Mouse (Mus musculus) midbrain, embryonic 11.5 days (tissue): ENCODE measurements around the gene Prkar2a. TPM values are rescaled to one million over a fixed set of nuclear protein-coding genes. Genes with fewer than 3 reads are reported as not detected.

Experiments used
- ATAC-seq: fragments of 200-750 bp; cut with Nextera tagmentation; 2 replicates; pipeline ENCODE4 v1.8.0; 2017; ENCODE audit warnings: moderate TSS enrichment, moderate library complexity; ENCODE audit not compliant: low FRiP score
- DNase-seq: peaks from one replicate; pipeline ENCODE4 v3.0.0; 2015; ENCODE audit warnings: low spot score; ENCODE audit errors: missing footprints
- H3K27ac ChIP-seq: fragments of 300-500 bp; sonication (generic); 2 replicates; pipeline ENCODE4 v1.5.1; 2014; ENCODE audit warnings: low read depth, low read length
- H3K27me3 ChIP-seq: fragments of 300-500 bp; sonication (generic); 2 replicates; pipeline ENCODE4 v1.6.1; 2014; ENCODE audit warnings: mild to moderate bottlenecking, low read length, moderate library complexity, mixed read lengths; ENCODE audit not compliant: control insufficient read depth, insufficient read depth
- H3K36me3 ChIP-seq: fragments of 300-500 bp; sonication (generic); 2 replicates; pipeline ENCODE4 v1.6.1; 2014; ENCODE audit warnings: mild to moderate bottlenecking, low read length, moderate library complexity, mixed read lengths; ENCODE audit not compliant: control insufficient read depth, insufficient read depth
- H3K4me1 ChIP-seq: fragments of 300-500 bp; sonication (generic); 2 replicates; pipeline ENCODE4 v1.6.1; 2014; ENCODE audit warnings: low read length; ENCODE audit not compliant: control insufficient read depth, insufficient read depth
- H3K4me2 ChIP-seq: fragments of 300-500 bp; sonication (generic); 2 replicates; pipeline ENCODE4 v1.6.1; 2014; ENCODE audit warnings: mild to moderate bottlenecking, moderate library complexity
- H3K4me3 ChIP-seq: fragments of 300-500 bp; sonication (generic); 2 replicates; pipeline ENCODE4 v1.5.1; 2014; ENCODE audit warnings: low read depth, low read length
- H3K9ac ChIP-seq: fragments of 300-500 bp; sonication (generic); 2 replicates; pipeline ENCODE4 v1.6.1; 2014; ENCODE audit warnings: low read length
- H3K9me3 ChIP-seq: fragments of 300-500 bp; sonication (generic); 2 replicates; pipeline ENCODE4 v1.6.1; 2016; ENCODE audit warnings: low read length; ENCODE audit not compliant: control insufficient read depth
- WGBS: fragments of 180-500 bp; shearing (Covaris S2); extraction: QIAGEN DNeasy Blood & Tissue Kit; methylation state at CpG from one replicate; pipeline ENCODE4 v1.1.7; 2014; 5-methylcytosine and 5-hydroxymethylcytosine counted together
- microRNA-seq: library from miRNA; unstranded; fragments of <30 nt; microRNA quantifications from one replicate; pipeline ENCODE4, GENCODE M21; 2017
- polyA plus RNA-seq: library from polyadenylated mRNA; unstranded; fragments of >200 nt; fragmentation: Nextera tagmentation; extraction: Ambion mirVana; gene quantifications from 2 replicates; pipeline ENCODE4 v1.2.1, GENCODE M21; 2014

Gene Prkar2a
- polyA plus RNA-seq, 1 experiment from 2014 or later: 58.2 TPM

GRCm38 (mm10) chr9:108795281-108795680 is 106.2 kb downstream of the Prkar2a start:
- Histone ChIP-seq H3K4me2 (no peak overlapping the region), H3K36me3 (peaks cover 19% of the 10 kb centered on the region), H3K27ac (no peak overlapping the region), H3K27me3 (no peaks in the 10 kb centered on the region), H3K9me3 (no peaks in the 10 kb centered on the region), H3K4me3 (no peak overlapping the region), H3K4me1 (peaks cover 21% of the 10 kb centered on the region), H3K9ac (no peak overlapping the region)
- DNase-seq (no peak), ATAC-seq (no peak)
- WGBS: 73% methylated on average over 2 of the region's 2 CpGs

GRCm38 (mm10) chr9:108795762-108796161 is 106.6 kb downstream of the Prkar2a start:
- Histone ChIP-seq H3K9me3 (no peaks in the 10 kb centered on the region), H3K4me1 (peaks cover 21% of the 10 kb centered on the region), H3K4me2 (no peak overlapping the region), H3K36me3 (peaks cover 19% of the 10 kb centered on the region), H3K27ac (no peak overlapping the region), H3K9ac (no peak overlapping the region), H3K27me3 (no peaks in the 10 kb centered on the region), H3K4me3 (no peak overlapping the region)
- 36% methylated on average over 11 of the region's 11 CpGs for WGBS
- ATAC-seq (0 out of 2 replicates have a peak, but pooled peaks have one; percentile 58), DNase-seq (no peak)

GRCm38 (mm10) chr9:108796351-108796981 is 107.4 kb downstream of the Prkar2a start:
- 71% methylated on average over 4 of the region's 4 CpGs for WGBS
- H3K27me3 ChIP-seq: no peaks in the 10 kb centered on the region
- H3K27ac ChIP-seq: no peak overlapping the region
- DNase-seq: no peak
- ATAC-seq: no peak
- H3K4me2 ChIP-seq: no peak overlapping the region
- no peaks in the 10 kb centered on the region for H3K9me3 ChIP-seq
- H3K4me3 ChIP-seq: no peak overlapping the region
- peaks cover 22% of the 10 kb centered on the region for H3K36me3 ChIP-seq
- H3K9ac ChIP-seq: no peak overlapping the region
- H3K4me1 ChIP-seq: peaks cover 21% of the 10 kb centered on the region

GRCm38 (mm10) chr9:108797477-108797876 is 108.4 kb downstream of the Prkar2a start:
- WGBS: 88% methylated on average over 7 of the region's 7 CpGs

GRCm38 (mm10) chr9:108798508-108799075 is 109.5 kb downstream of the Prkar2a start:
- Histone ChIP-seq H3K4me1 (peaks cover 14% of the 10 kb centered on the region), H3K27me3 (no peaks in the 10 kb centered on the region), H3K36me3 (peaks cover 25% of the 10 kb centered on the region), H3K4me3 (no peak overlapping the region), H3K27ac (no peak overlapping the region), H3K4me2 (no peak overlapping the region), H3K9ac (no peak overlapping the region), H3K9me3 (no peaks in the 10 kb centered on the region)
- no peak for DNase-seq
- no peak for ATAC-seq
- WGBS: 91% methylated on average over 5 of the region's 5 CpGs

More at GRCm38 (mm10) chr9:108797477-108797876, 108.4 kb downstream of the Prkar2a start:
- H3K36me3 ChIP-seq: peaks cover 25% of the 10 kb centered on the region
- H3K27me3 ChIP-seq: no peaks in the 10 kb centered on the region
- ATAC-seq (no peak), DNase-seq (no peak)
- H3K9ac ChIP-seq: no peak overlapping the region
- no peak overlapping the region for H3K27ac ChIP-seq
- no peaks in the 10 kb centered on the region for H3K9me3 ChIP-seq
- H3K4me1 ChIP-seq: peaks cover 19% of the 10 kb centered on the region
- H3K4me3 ChIP-seq: no peak overlapping the region
- no peak overlapping the region for H3K4me2 ChIP-seq

GRCm38 (mm10) chr9:108799564-108799963 is 110.5 kb downstream of the Prkar2a start:
- H3K4me1 ChIP-seq: peaks cover 10% of the 10 kb centered on the region
- H3K4me2 ChIP-seq: no peak overlapping the region
- no peak overlapping the region for H3K27ac ChIP-seq
- 93% methylated on average over 3 of the region's 3 CpGs for WGBS
- H3K9me3 ChIP-seq: no peaks in the 10 kb centered on the region
- no peaks in the 10 kb centered on the region for H3K27me3 ChIP-seq
- no peak overlapping the region for H3K9ac ChIP-seq
- ATAC-seq (no peak), DNase-seq (no peak)
- peaks cover 30% of the 10 kb centered on the region for H3K36me3 ChIP-seq
- no peak overlapping the region for H3K4me3 ChIP-seq

Small RNA genes lying within 50 kb of the gene (microRNA-seq; reads per million reads assigned to microRNA genes)
- not detected for gene Gm26298

Other genes with a start within 250 kb of the Prkar2a start
- gene Ccdc71, start 228.8 kb upstream of the Prkar2a start, polyA plus RNA-seq: 48.1 and 48.6 TPM in 2 replicates
- gene Klhdc8b, start 227.7 kb upstream of the Prkar2a start, polyA plus RNA-seq: 34.4 and 36.2 TPM in 2 replicates
- gene Lamb2, start 209.6 kb upstream of the Prkar2a start, polyA plus RNA-seq: 20.1 and 21.4 TPM in 2 replicates
- 62.2 and 63.0 TPM in 2 replicates for gene Usp19, start 198.7 kb upstream of the Prkar2a start, polyA plus RNA-seq
- 103 TPM in 2 replicates for gene Qars, start 181.6 kb upstream of the Prkar2a start, polyA plus RNA-seq
- 160 and 175 TPM in 2 replicates for gene Qrich1, start 172.5 kb upstream of the Prkar2a start, polyA plus RNA-seq
- gene Impdh2, start 129.0 kb upstream of the Prkar2a start, polyA plus RNA-seq: 182 and 186 TPM in 2 replicates
- gene Ndufaf3, start 121.9 kb upstream of the Prkar2a start, polyA plus RNA-seq: 51.7 and 51.9 TPM in 2 replicates
- gene Dalrd3, start 119.4 kb upstream of the Prkar2a start, polyA plus RNA-seq: 158 and 172 TPM in 2 replicates
- 117 and 132 TPM in 2 replicates for gene Wdr6, start 110.6 kb upstream of the Prkar2a start, polyA plus RNA-seq
- gene P4htm, start 91.6 kb upstream of the Prkar2a start, polyA plus RNA-seq: 7.2 and 9.8 TPM in 2 replicates
- gene Arih2, start 39.9 kb upstream of the Prkar2a start, polyA plus RNA-seq: 46.9 and 50.9 TPM in 2 replicates
- gene Slc25a20, start 27.2 kb upstream of the Prkar2a start, polyA plus RNA-seq: 31.2 and 33.3 TPM in 2 replicates
- gene Ip6k2, start 94.5 kb downstream of the Prkar2a start, polyA plus RNA-seq: 104 and 109 TPM in 2 replicates
- 8.3 and 9.2 TPM in 2 replicates for gene Nckipsd, start 119.1 kb downstream of the Prkar2a start, polyA plus RNA-seq
- 5.4 and 6.4 TPM in 2 replicates for gene Celsr3, start 137.0 kb downstream of the Prkar2a start, polyA plus RNA-seq
- 7.5 and 8.0 TPM in 2 replicates for gene Slc26a6, start 164.0 kb downstream of the Prkar2a start, polyA plus RNA-seq
- gene Tmem89, start 225.3 kb downstream of the Prkar2a start, polyA plus RNA-seq: not detected in 2 replicates
- 378 and 408 TPM in 2 replicates for gene Uqcrc1, start 247.3 kb downstream of the Prkar2a start, polyA plus RNA-seq